Mouse (Mus musculus) layer of hippocampus, adult 9-11 months (tissue): Measurements from ENCODE around the gene Fam57b.
A peak's percentile ranks its signal among the peaks of the same experiment; 100 is the strongest.

Source experiments
- DNase-seq: peaks from one replicate; pipeline ENCODE4 v3.0.0; 2022

Fam57b gene

DNA sequence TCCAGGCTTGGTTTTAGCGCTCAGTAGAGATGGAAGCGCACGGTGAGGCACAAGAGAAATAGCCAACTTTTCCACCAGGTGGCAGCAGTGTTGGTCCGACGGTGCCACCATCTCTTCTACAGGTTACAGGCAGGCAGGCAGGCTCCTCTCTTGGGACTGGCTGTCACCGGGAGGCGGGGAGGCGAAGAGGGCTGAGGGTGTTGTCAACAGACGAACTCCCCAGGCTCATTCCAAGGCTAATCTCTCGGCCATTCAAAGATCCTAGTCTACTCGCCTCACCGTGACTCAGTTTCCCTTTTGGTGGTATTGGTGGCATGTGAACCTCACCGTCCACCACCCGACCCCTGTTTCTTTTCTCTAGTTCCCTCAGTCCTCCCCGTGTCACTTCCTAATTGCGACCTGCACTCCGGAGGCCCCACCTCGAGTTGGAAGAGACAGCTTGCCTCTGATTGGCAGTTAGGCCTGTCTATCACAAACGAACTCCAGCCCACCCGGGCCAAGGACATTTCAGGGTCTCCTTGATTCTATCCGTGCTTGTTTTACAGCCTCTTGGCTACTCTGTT lies 34.6 kb downstream of the Fam57b start:
- peak; percentile 68 for DNase-seq

GRCm38 (mm10) chr7:126833294-126833693 lies 35.8 kb downstream of the Fam57b start:
- no peak for DNase-seq

- no peak for DNase-seq
Measured at GRCm38 (mm10) chr7:126843276-126843675, 45.8 kb downstream of the Fam57b start.

GRCm38 (mm10) chr7:126845516-126845915 lies 48.0 kb downstream of the Fam57b start:
- DNase-seq: no peak

DNA sequence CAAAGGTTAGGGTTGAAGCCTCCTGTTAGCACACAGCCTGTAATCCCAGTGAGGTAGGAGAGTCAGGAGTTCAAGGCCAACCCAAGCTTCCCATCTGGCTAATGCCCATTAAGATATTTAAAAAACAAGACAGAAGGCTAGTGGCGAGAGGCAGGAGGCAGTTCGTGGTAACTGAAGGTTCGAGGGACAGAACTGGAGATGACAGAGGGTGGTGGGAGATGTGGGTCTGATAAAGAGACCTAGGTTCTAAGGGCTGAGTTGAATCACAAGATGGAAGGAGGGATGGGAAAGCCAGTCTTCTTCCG lies 49.6 kb downstream of the Fam57b start, which contains the start of gene Doc2a:
Doc2a (plus strand) TSS at position 301 of the 305 bp plus-strand sequence.
- DNase-seq: no peak

GRCm38 (mm10) chr7:126847421-126848398 lies 50.2 kb downstream of the Fam57b start:
- DNase-seq: no peak

- peak; percentile 54 for DNase-seq
Measured at GRCm38 (mm10) chr7:126848794-126849193, 51.3 kb downstream of the Fam57b start.

- DNase-seq: no peak
Measured at GRCm38 (mm10) chr7:126850161-126850560, 52.7 kb downstream of the Fam57b start.

DNA sequence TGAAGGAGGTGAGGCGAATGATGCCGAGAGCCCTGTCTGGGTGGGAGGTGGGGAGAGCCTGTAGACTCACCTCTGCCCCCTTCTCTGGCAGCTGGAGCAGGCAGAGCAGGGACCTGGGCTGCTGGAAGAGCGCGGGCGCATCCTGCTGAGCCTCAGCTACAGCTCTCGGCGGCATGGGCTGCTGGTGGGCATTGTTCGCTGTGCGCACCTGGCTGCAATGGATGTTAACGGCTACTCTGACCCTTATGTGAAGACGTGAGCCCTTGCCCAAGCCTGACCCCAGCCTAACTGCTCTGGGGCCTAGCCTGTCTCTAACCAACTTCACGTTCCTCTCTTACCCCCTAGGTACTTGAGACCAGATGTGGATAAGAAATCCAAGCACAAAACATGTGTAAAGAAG lies 53.7 kb downstream of the Fam57b start:
- DNase-seq: no peak

GRCm38 (mm10) chr7:126853454-126853853 lies 56.0 kb downstream of the Fam57b start:
- no peak for DNase-seq

DNA sequence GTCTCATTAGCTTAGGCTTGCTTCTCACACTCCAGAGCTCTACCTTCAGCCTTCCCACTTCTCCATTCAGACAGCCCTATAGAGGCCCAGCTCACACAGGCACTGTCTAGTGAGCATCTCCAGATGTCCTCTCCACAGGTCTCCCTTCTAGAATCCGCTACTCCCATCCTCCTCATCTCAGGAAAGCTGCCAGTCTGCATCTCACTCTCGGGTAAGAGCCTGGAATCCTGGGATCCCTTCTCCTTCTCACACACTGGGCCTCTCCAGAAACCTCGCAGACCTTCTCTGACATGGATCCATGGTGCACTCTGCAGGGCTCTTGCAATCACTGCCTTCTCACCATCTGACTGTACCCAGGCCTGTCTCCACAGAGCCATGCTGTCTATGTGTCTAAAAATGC lies 58.2 kb downstream of the Fam57b start:
- no peak for DNase-seq

DNA sequence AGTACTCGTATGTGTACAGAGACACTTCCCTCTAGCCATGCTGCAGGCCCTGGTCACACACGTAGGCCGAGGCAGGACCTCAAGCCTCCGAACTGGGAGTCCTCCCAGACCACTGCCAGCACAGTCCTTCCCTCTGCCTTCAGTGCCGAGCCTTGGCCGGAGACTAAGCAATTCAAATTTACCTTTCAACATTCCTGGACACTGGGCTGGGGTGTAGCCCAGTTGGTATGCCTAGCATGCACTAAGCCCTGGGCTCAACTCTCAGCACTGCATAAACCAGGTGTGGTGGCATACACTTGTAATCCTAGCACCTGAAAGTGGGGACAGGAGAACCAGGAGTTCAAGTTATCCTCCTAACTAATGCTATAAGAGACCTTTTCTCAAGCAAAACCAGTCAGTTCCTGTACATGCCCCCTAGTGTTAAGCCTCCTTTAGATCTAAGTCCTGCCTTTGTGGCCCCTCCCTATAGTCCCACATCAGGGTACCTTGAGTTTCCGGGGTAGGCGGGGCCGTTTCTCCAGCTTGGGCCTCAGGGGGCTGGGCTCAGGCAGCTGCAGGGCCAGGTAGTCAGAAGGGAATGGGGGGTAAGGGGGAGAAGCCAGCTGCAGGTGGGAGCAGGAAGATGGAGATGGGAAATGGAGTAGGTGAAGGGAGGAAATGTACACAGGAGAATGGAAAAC lies 59.4 kb downstream of the Fam57b start:
- DNase-seq: no peak

- DNase-seq: no peak
Measured at GRCm38 (mm10) chr7:126860987-126861386, 63.5 kb downstream of the Fam57b start.

DNA sequence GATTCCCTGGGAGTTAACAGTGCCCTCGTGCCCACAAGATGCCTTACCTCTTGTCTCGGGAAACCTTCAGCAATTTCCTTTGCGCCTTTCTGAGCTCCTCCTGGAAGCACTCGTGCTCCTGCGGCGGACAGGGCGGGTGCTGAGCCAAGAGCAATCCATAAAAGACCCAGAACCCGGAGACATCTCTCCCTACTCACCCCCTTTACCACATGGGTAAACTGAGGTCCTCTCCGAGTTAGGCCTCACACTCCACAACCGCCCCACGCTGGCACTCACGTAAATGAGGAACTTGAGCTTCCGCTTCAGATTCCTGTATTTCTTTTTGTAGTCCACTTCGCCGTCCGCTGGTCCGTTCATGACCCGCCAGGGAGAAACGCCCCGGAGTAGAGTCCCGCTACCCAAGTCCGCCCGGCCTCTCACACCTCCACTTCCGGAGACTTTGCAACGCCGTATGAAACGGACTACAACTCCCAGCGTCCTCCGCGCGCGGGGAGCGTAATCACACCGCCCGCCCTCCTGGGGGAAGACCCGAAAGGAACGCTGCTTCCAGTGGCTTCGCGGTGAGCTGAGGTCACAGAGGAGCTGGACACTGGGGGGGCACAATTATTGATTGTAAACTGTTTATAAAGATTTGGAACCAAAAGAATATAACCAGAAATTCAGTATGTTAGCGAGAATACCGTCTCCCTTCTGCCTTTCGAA lies 64.1 kb downstream of the Fam57b start, which contains the start of gene Hirip3:
Hirip3 (plus strand) TSS at position 544 of the 702 bp plus-strand sequence.
- peak; percentile 93 for DNase-seq

DNA sequence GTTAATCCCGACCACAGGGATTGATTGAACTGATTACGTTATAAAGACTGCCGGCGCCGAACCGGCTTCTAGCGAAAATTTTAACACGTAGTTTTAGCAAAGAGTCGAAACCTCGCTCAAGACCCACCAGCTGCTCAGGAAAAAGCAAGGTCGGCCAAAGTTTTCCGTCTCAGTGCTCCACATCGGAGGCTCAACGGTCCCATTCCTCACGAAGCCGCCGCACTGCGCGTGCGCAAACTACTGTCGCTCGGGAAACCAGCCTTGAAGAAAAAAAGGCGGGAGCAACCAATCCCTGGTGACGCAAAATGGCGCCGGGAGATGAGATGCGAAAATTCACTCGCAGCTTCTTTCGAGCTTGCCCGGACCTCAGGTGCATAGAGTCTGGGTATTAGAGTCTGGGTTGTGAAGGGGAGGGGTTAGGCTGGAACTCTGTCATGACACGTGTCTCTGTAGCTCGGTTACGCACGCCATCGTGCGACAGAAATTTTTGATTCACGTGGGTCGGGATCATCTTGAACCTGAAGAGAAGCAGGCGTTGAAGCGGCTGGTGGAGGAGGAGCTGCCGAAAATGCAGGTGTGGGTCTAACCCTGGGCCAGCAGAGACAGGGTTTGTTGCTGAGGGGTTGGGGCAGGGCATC lies 64.8 kb downstream of the Fam57b start, which contains the start of gene Ino80e:
Ino80e (minus strand) TSS at position 231 of the 638 bp plus-strand sequence.
- DNase-seq: peak; percentile 93

DNA sequence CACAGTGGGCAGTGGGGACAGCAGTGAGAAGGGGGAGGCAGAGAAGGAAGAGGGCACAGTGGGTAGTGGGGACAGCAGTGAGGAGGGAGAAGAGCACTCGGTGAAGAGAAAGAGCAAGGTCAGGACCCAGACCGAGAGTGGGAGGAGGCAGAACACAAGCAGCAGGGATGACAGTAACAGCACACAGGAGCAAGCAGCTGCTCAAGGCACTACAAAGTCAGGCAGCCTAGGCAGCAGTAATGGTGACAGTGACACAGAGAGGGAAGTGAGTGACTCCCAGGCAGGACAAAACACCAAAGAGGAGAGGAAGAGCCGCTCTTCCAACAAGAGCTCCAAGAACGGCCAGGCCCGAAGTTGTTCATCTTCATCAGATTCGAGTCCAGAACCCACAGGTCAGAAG lies 66.3 kb downstream of the Fam57b start:
- no peak for DNase-seq

- no peak for DNase-seq
Measured at GRCm38 (mm10) chr7:126867534-126867933, 70.1 kb downstream of the Fam57b start.

- no peak for DNase-seq
Measured at GRCm38 (mm10) chr7:126868003-126868402, 70.5 kb downstream of the Fam57b start.

- DNase-seq: no peak
Measured at GRCm38 (mm10) chr7:126869780-126870519, 72.5 kb downstream of the Fam57b start.

DNA sequence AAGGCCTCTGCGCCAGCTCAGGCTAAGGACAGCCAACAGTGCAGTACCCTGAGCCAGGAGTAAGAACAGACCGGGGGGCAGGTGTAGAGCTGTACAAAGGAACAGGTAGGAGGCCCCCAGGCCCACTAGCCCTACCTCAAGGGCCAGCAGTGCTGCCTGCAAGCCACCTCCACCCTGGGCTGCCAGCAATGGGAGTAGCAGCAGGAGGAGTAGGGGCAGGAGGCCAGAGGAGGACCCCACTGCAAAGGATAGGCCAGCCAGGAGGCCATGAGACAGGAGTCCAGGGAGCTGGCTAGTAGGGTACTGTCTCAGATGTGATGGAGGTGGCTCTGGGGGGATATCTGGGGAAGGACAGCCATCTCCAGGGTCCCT lies 73.0 kb downstream of the Fam57b start:
- DNase-seq: no peak

- DNase-seq: no peak
Measured at GRCm38 (mm10) chr7:126877239-126877638, 79.8 kb downstream of the Fam57b start.
